Mouse (Mus musculus): ENCODE measurements at regions not wholly inside any gene's neighbourhood (a gene's known extent, or its start where the extent isn't known, plus 50 kb on each side); places are given as distances from the start of the nearest gene placed in this dataset.
"Not testable (repeated sequence)": the region's sequence is repeated elsewhere in the genome, so short reads cannot be mapped to it uniquely, and the experiment has no call there.

GRCm38 (mm10) chr10:69005199-69005872 lies 145.9 kb upstream of the Rhobtb1 start:
- Histone ChIP-seq H3K36me3 (no peaks in the 10 kb centered on the region), H3K27ac (no peak overlapping the region), H3K27me3 (no peaks in the 10 kb centered on the region), H3K4me3 (replicated peaks) (no peak overlapping the region), H3K4me1 (replicated peaks) (no peaks in the 10 kb centered on the region), H3K9me3 (replicated peaks) (peaks cover 8% of the 10 kb centered on the region; the same call in 1 of the 2 replicates), H3K4me2 (no peak overlapping the region), H3K9ac (no peak overlapping the region)
- no peak for ATAC-seq (ENCODE audit: low read depth)
- 36% methylated on average over 9 of the region's 9 CpGs for WGBS (ENCODE audit: insufficient replicate concordance)
- DNase-seq = peak; percentile 3

- not testable (repeated sequence) for H3K9ac ChIP-seq; H3K9me3 ChIP-seq (replicated peaks); H3K4me3 ChIP-seq (replicated peaks); H3K27ac ChIP-seq; H3K36me3 ChIP-seq; H3K27me3 ChIP-seq; ATAC-seq (ENCODE audit: low read depth); DNase-seq; H3K4me1 ChIP-seq (replicated peaks); H3K4me2 ChIP-seq
- 67% methylated on average over 8 of the region's 8 CpGs for WGBS (ENCODE audit: insufficient replicate concordance)
Measured at GRCm38 (mm10) chr10:69008679-69009078, 142.6 kb upstream of the Rhobtb1 start.

DNA sequence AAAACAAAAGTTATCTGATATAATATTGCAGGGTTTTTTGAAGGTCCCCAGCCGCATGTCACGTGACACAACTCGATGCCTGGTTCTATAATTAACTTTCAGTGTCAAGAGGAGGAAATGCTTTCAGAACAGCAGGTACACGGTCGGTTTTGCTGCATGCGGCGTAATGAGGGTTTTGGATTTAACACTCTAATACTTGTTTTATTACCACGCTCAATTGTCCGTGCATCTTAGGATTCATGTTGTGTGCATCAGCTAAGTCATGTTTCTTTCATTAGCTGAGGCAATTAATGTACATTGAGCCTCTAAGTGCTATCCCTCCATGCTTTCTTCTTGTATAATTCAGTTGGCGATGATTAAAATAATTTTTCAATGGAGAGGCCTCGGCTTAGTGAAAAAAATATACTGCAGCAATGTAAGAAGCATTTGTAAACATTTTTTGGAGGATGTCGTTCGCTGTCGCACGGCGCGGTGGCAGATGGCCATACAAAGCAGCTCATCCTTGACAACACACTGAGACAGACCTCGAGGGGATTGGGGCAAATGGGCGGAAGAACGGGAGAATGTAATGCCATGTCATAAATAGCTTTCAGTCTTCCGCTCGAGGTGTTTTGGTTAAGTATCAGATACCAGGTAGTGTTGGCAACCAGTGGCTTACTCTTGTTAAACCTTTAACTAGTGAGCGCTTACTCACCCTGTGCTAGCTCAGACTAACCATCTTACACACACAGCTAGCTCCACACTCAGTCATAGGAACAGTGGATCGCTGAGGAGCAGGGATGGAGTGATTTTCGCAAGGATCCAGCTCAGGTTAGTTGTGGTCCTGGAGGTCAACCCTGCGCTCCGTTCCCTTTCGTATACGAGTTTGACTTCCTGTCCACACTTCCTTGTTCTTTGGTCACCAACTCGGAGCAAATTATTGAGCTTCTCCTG lies 130.2 kb upstream of the Rhobtb1 start:
- DNase-seq (no peak), ATAC-seq (ENCODE audit: low read depth) (no peak)
- WGBS (ENCODE audit: insufficient replicate concordance) = 73% methylated on average over 30 of the region's 30 CpGs
- Histone ChIP-seq H3K9ac (no peak overlapping the region), H3K36me3 (no peaks in the 10 kb centered on the region), H3K27ac (no peak overlapping the region), H3K27me3 (no peaks in the 10 kb centered on the region), H3K4me1 (replicated peaks) (no peaks in the 10 kb centered on the region), H3K4me2 (no peak overlapping the region), H3K9me3 (replicated peaks) (no peaks in the 10 kb centered on the region), H3K4me3 (replicated peaks) (no peak overlapping the region)

DNA sequence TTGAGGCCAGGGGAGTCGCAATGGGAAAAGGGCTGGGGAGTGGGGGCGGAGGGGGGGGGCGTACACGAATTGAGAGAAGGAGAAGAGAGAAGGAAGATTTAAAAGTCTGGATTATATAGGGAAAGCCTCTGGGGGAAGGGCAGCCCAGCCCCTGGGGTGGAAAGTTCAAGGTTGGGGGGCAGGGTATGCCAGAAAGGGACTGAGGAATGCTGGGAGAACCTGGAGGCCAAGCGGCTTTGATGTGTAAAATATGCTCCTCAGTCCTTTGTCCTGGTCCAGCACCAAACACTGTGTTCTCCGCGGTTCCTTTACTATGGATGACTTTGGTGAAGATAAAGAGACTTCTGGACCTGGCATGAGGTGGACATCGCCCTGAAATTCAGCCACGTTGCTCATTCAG lies 117.8 kb upstream of the Rhobtb1 start:
- no peak overlapping the region for H3K4me3 ChIP-seq (replicated peaks)
- no peak overlapping the region for H3K27ac ChIP-seq
- no peaks in the 10 kb centered on the region for H3K36me3 ChIP-seq
- no peak for DNase-seq
- ATAC-seq (ENCODE audit: low read depth) = no peak
- no peaks in the 10 kb centered on the region for H3K4me1 ChIP-seq (replicated peaks)
- H3K4me2 ChIP-seq = no peak overlapping the region
- no peaks in the 10 kb centered on the region for H3K27me3 ChIP-seq
- WGBS (ENCODE audit: insufficient replicate concordance) = 64% methylated on average over 9 of the region's 9 CpGs
- no peak overlapping the region for H3K9ac ChIP-seq
- no peaks in the 10 kb centered on the region; the same call in 1 of the 2 replicates for H3K9me3 ChIP-seq (replicated peaks)

GRCm38 (mm10) chr10:69034390-69035120 lies 116.7 kb upstream of the Rhobtb1 start:
- no peaks in the 10 kb centered on the region; the same call in 1 of the 2 replicates for H3K9me3 ChIP-seq (replicated peaks)
- WGBS (ENCODE audit: insufficient replicate concordance) = 38% methylated on average over 2 of the region's 2 CpGs
- no peak for ATAC-seq (ENCODE audit: low read depth)

GRCm38 (mm10) chr10:69035536-69035935 lies 115.7 kb upstream of the Rhobtb1 start:
- WGBS (ENCODE audit: insufficient replicate concordance) = 69% methylated on average over 4 of the region's 4 CpGs
- H3K9ac ChIP-seq; H3K4me2 ChIP-seq; H3K4me1 ChIP-seq (replicated peaks); H3K36me3 ChIP-seq; H3K27ac ChIP-seq; H3K9me3 ChIP-seq (replicated peaks); DNase-seq; H3K4me3 ChIP-seq (replicated peaks); H3K27me3 ChIP-seq; ATAC-seq (ENCODE audit: low read depth): not testable (repeated sequence)

More at GRCm38 (mm10) chr10:69034390-69035120, 116.7 kb upstream of the Rhobtb1 start:
- no peaks in the 10 kb centered on the region for H3K36me3 ChIP-seq
- H3K4me1 ChIP-seq (replicated peaks) = no peaks in the 10 kb centered on the region
- no peak overlapping the region for H3K27ac ChIP-seq
- H3K9ac ChIP-seq = no peak overlapping the region
- no peak overlapping the region for H3K4me2 ChIP-seq
- DNase-seq = no peak
- H3K27me3 ChIP-seq = no peaks in the 10 kb centered on the region
- H3K4me3 ChIP-seq (replicated peaks) = no peak overlapping the region

- WGBS (ENCODE audit: insufficient replicate concordance) = 63% methylated on average over 2 of the region's 2 CpGs
- no peak overlapping the region for H3K4me3 ChIP-seq (replicated peaks)
- H3K9ac ChIP-seq = no peak overlapping the region
- DNase-seq = no peak
- no peaks in the 10 kb centered on the region for H3K36me3 ChIP-seq
- no peaks in the 10 kb centered on the region for H3K27me3 ChIP-seq
- no peaks in the 10 kb centered on the region for H3K4me1 ChIP-seq (replicated peaks)
- no peaks in the 10 kb centered on the region; the same call in 1 of the 2 replicates for H3K9me3 ChIP-seq (replicated peaks)
- ATAC-seq (ENCODE audit: low read depth) = no peak
- no peak overlapping the region for H3K4me2 ChIP-seq
- no peak overlapping the region for H3K27ac ChIP-seq
Measured at GRCm38 (mm10) chr10:69036096-69036495, 115.1 kb upstream of the Rhobtb1 start.

- no peaks in the 10 kb centered on the region for H3K9me3 ChIP-seq (replicated peaks)
- 56% methylated on average over 12 of the region's 12 CpGs for WGBS (ENCODE audit: insufficient replicate concordance)
- DNase-seq (no peak), ATAC-seq (ENCODE audit: low read depth) (no peak)
- no peaks in the 10 kb centered on the region for H3K36me3 ChIP-seq
- H3K4me1 ChIP-seq (replicated peaks) = no peaks in the 10 kb centered on the region
- H3K27ac ChIP-seq = no peak overlapping the region
- H3K4me2 ChIP-seq = no peak overlapping the region
- H3K4me3 ChIP-seq (replicated peaks) = no peak overlapping the region
- H3K27me3 ChIP-seq = no peaks in the 10 kb centered on the region
- no peak overlapping the region for H3K9ac ChIP-seq
Measured at GRCm38 (mm10) chr10:69044171-69044651, 107.0 kb upstream of the Rhobtb1 start.

DNA sequence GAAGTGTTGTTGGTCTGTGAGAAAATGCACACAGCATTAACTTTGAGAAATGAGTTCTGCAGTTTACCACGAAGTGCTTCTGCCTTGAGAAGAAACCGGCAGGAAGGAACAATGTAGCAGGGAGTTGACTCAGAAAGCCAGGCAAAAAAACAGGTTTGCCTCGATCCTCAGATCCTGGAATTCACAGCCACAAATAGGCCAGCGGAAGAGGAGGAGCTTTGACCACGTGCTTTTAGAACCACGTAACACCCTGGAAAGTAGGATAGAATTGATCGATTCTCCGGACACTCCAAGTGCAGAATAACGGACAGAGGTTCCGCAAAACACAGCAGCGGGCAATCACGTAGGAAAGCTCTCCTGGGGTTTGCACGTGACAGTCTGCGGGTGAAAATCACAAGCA lies 106.0 kb upstream of the Rhobtb1 start:
- H3K27ac ChIP-seq = no peak overlapping the region
- ATAC-seq (ENCODE audit: low read depth) (no peak), DNase-seq (no peak)
- no peaks in the 10 kb centered on the region for H3K9me3 ChIP-seq (replicated peaks)
- no peak overlapping the region for H3K4me2 ChIP-seq
- H3K36me3 ChIP-seq = no peaks in the 10 kb centered on the region
- WGBS (ENCODE audit: insufficient replicate concordance) = 65% methylated on average over 14 of the region's 14 CpGs
- H3K27me3 ChIP-seq = no peaks in the 10 kb centered on the region
- H3K9ac ChIP-seq = no peak overlapping the region
- H3K4me1 ChIP-seq (replicated peaks) = no peaks in the 10 kb centered on the region
- no peak overlapping the region for H3K4me3 ChIP-seq (replicated peaks)

- no peak for ATAC-seq (ENCODE audit: low read depth)
- WGBS (ENCODE audit: insufficient replicate concordance) = 52% methylated on average over 10 of the region's 10 CpGs
Measured at GRCm38 (mm10) chr10:69046008-69046555, 105.2 kb upstream of the Rhobtb1 start.

DNA sequence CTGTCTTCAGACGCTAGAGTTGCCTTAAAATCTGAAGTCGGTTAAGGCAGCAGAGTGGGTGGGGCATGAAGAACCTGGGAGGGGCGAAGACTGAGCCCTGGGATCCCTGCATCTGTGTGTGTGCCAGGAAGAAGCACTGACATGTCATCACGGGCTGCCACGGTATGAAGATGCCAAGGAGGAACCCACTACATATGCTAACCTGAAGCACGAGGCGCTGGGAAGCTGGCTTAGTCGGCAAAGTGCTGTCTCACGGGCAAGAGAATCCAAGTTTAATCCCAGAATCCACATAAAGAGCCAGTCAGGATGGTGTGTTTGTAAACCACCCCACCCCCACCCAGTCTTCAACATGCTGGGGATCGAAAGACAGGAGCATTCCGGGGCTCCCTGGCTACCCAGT lies 73.2 kb upstream of the Rhobtb1 start:
- H3K27me3 ChIP-seq = no peaks in the 10 kb centered on the region
- no peak for DNase-seq
- H3K4me3 ChIP-seq (replicated peaks) = no peak overlapping the region
- no peaks in the 10 kb centered on the region for H3K36me3 ChIP-seq
- ATAC-seq (ENCODE audit: low read depth) = no peak
- 62% methylated on average over 11 of the region's 11 CpGs for WGBS (ENCODE audit: insufficient replicate concordance)
- H3K4me1 ChIP-seq (replicated peaks) = no peaks in the 10 kb centered on the region
- no peak overlapping the region for H3K27ac ChIP-seq
- no peak overlapping the region for H3K4me2 ChIP-seq
- H3K9me3 ChIP-seq (replicated peaks) = no peaks in the 10 kb centered on the region
- H3K9ac ChIP-seq = no peak overlapping the region

More at GRCm38 (mm10) chr10:69046008-69046555, 105.2 kb upstream of the Rhobtb1 start:
- no peak for DNase-seq
- no peaks in the 10 kb centered on the region for H3K9me3 ChIP-seq (replicated peaks)
- H3K36me3 ChIP-seq = no peaks in the 10 kb centered on the region
- H3K27me3 ChIP-seq = no peaks in the 10 kb centered on the region
- H3K9ac ChIP-seq = no peak overlapping the region
- no peak overlapping the region for H3K4me2 ChIP-seq
- H3K27ac ChIP-seq = no peak overlapping the region
- no peak overlapping the region for H3K4me3 ChIP-seq (replicated peaks)
- H3K4me1 ChIP-seq (replicated peaks) = no peaks in the 10 kb centered on the region

Data from liver, embryonic 13.5 days (tissue).